Mouse (Mus musculus) heart, embryonic 10.5 days (tissue): ENCODE data around the gene Prrt2. TPM values are rescaled to one million over a fixed set of nuclear protein-coding genes. Genes with fewer than 3 reads are reported as not detected.
A peak's percentile ranks its signal among the peaks of the same experiment; 100 is the strongest.

ENCODE experiments used
- DNase-seq: peaks from one replicate; pipeline ENCODE4 v3.0.0-alpha.2; 2017; ENCODE audit warnings: low spot score
- H3K27ac ChIP-seq: fragments of 300-500 bp; sonication (generic); 2 replicates; pipeline ENCODE4 v1.5.1; 2016; ENCODE audit warnings: mild to moderate bottlenecking
- H3K27me3 ChIP-seq: fragments of 300-500 bp; sonication (generic); 2 replicates; pipeline ENCODE4 v1.6.1; 2016; ENCODE audit warnings: mild to moderate bottlenecking; ENCODE audit not compliant: poor library complexity, insufficient read depth, severe bottlenecking
- H3K36me3 ChIP-seq: fragments of 300-500 bp; sonication (generic); 2 replicates; pipeline ENCODE4 v1.6.1; 2016; ENCODE audit warnings: mild to moderate bottlenecking, moderate library complexity
- H3K4me1 ChIP-seq: fragments of 300-500 bp; sonication (generic); 2 replicates; pipeline ENCODE4 v1.6.1; 2016; ENCODE audit warnings: mild to moderate bottlenecking
- H3K4me3 ChIP-seq: fragments of 300-500 bp; sonication (generic); 2 replicates; pipeline ENCODE4 v1.5.1; 2016; ENCODE audit warnings: mild to moderate bottlenecking, moderate library complexity
- H3K9me3 ChIP-seq: fragments of 300-500 bp; sonication (generic); 2 replicates; pipeline ENCODE4 v1.6.1; 2016; ENCODE audit warnings: mild to moderate bottlenecking, moderate library complexity
- WGBS: fragments of 180-500 bp; shearing (Covaris S2); methylation state at CpG from one replicate; pipeline ENCODE4 v1.1.7; 2016; 5-methylcytosine and 5-hydroxymethylcytosine counted together
- microRNA-seq: library from miRNA; unstranded; fragments of <30 nt; microRNA quantifications from one replicate; pipeline ENCODE4, GENCODE M21; 2017
- polyA plus RNA-seq: library from polyadenylated mRNA; unstranded; fragments of >200 nt; fragmentation: Nextera tagmentation; extraction: Ambion mirVana; gene quantifications from 2 replicates; pipeline ENCODE4 v1.2.1, GENCODE M21; 2016

The Prrt2 gene
- polyA plus RNA-seq, 1 experiment from 2014 or later = 3.2 TPM

GRCm38 (mm10) chr7:126978841-126979240, 42.2 kb downstream of the Prrt2 start:
- Histone ChIP-seq H3K4me3 (no peak overlapping the region), H3K27ac (no peak overlapping the region), H3K4me1 (peaks cover 16% of the 10 kb centered on the region), H3K36me3 (peaks cover 36% of the 10 kb centered on the region), H3K27me3 (no peaks in the 10 kb centered on the region), H3K9me3 (no peaks in the 10 kb centered on the region)
- no peak for DNase-seq
- 89% methylated on average over 6 of the region's 6 CpGs for WGBS

GRCm38 (mm10) chr7:126976878-126977459, 44.0 kb downstream of the Prrt2 start:
- DNase-seq = no peak
- peaks cover 36% of the 10 kb centered on the region for H3K36me3 ChIP-seq
- peak overlapping the region; percentile 91 for H3K4me3 ChIP-seq
- H3K27ac ChIP-seq = peak overlapping the region; percentile 96
- H3K4me1 ChIP-seq = peaks cover 16% of the 10 kb centered on the region
- WGBS = 25% methylated on average over 14 of the region's 14 CpGs
- H3K9me3 ChIP-seq = no peaks in the 10 kb centered on the region
- H3K27me3 ChIP-seq = no peaks in the 10 kb centered on the region

GRCm38 (mm10) chr7:126975950-126976866, 44.8 kb downstream of the Prrt2 start, which contains the start of gene Cdiptos:
Gene Cdiptos (minus strand): TSS chr7:126976098.
- H3K27ac ChIP-seq = peak within 1 kb of the TSS; percentile 96
- peak; percentile 98 for DNase-seq
- under 1% methylated on average over 55 of the region's 55 CpGs for WGBS
- peak within 1 kb of the TSS; percentile 91 for H3K4me3 ChIP-seq
- H3K4me1 ChIP-seq = peaks cover 16% of the 10 kb centered on the region
- H3K9me3 ChIP-seq = no peaks in the 10 kb centered on the region
- no peaks in the 10 kb centered on the region for H3K27me3 ChIP-seq
- H3K36me3 ChIP-seq = peaks cover 35% of the 10 kb centered on the region

- no peak for DNase-seq
- Histone ChIP-seq H3K27me3 (no peaks in the 10 kb centered on the region), H3K27ac (peak within 1 kb of the TSS; percentile 96), H3K4me1 (peaks cover 16% of the 10 kb centered on the region), H3K9me3 (no peaks in the 10 kb centered on the region), H3K36me3 (peaks cover 30% of the 10 kb centered on the region), H3K4me3 (peak within 1 kb of the TSS; percentile 91)
- 4% methylated on average over 1 of the region's 1 CpGs for WGBS
Measured at GRCm38 (mm10) chr7:126975893-126975949, 45.3 kb downstream of the Prrt2 start, which contains the start of gene Cdipt. Gene Cdipt (plus strand): TSS chr7:126975914.

- peak overlapping the region; percentile 96 for H3K27ac ChIP-seq
Measured at GRCm38 (mm10) chr7:126975493-126975892, 45.5 kb downstream of the Prrt2 start.

More at GRCm38 (mm10) chr7:126975493-126975892, 45.5 kb downstream of the Prrt2 start:
- Histone ChIP-seq H3K36me3 (peaks cover 29% of the 10 kb centered on the region), H3K4me1 (peaks cover 16% of the 10 kb centered on the region), H3K27me3 (no peaks in the 10 kb centered on the region), H3K4me3 (peak overlapping the region; percentile 91), H3K9me3 (no peaks in the 10 kb centered on the region)
- 7% methylated on average over 8 of the region's 8 CpGs for WGBS
- DNase-seq = no peak

Small RNA genes within 50 kb of the gene (microRNA-seq; reads per million reads assigned to microRNA genes)
- not detected for gene Gm44343

Other genes with a start within 250 kb of the Prrt2 start
- 43.4 and 66.0 TPM in 2 replicates for gene Ypel3, start 244.3 kb downstream of the Prrt2 start, polyA plus RNA-seq
- 0.23 and 0.53 TPM in 2 replicates for gene Tbx6, start 239.7 kb downstream of the Prrt2 start, polyA plus RNA-seq
- gene Ppp4c, start 228.7 kb downstream of the Prrt2 start, polyA plus RNA-seq = 233 and 325 TPM in 2 replicates
- 0.06 and 0.38 TPM in 2 replicates for gene Fam57b, start 223.5 kb downstream of the Prrt2 start, polyA plus RNA-seq
- gene 4930451I11Rik, start 189.6 kb downstream of the Prrt2 start, polyA plus RNA-seq = not detected in 2 replicates
- gene Doc2a, start 173.8 kb downstream of the Prrt2 start, polyA plus RNA-seq = 0.28 and 0.64 TPM in 2 replicates
- 31.1 and 35.0 TPM in 2 replicates for gene Hirip3, start 159.2 kb downstream of the Prrt2 start, polyA plus RNA-seq
- gene Ino80e, start 158.8 kb downstream of the Prrt2 start, polyA plus RNA-seq = 79.1 and 92.0 TPM in 2 replicates
- gene Taok2, start 136.5 kb downstream of the Prrt2 start, polyA plus RNA-seq = 33.2 and 39.2 TPM in 2 replicates
- 18.6 and 20.7 TPM in 2 replicates for gene Tmem219, start 98.3 kb downstream of the Prrt2 start, polyA plus RNA-seq
- gene Kctd13, start 92.3 kb downstream of the Prrt2 start, polyA plus RNA-seq = 15.5 and 21.3 TPM in 2 replicates
- gene Asphd1, start 71.6 kb downstream of the Prrt2 start, polyA plus RNA-seq = not detected in 2 replicates
- 0.15 and 0.35 TPM in 2 replicates for gene Sez6l2, start 70.6 kb downstream of the Prrt2 start, polyA plus RNA-seq
- gene Cdipt, start 45.3 kb downstream of the Prrt2 start, polyA plus RNA-seq = 87.4 and 89.3 TPM in 2 replicates
- 1.3 and 1.5 TPM in 2 replicates for gene Cdiptos, start 45.1 kb downstream of the Prrt2 start, polyA plus RNA-seq
- gene Mvp, start 6.6 kb downstream of the Prrt2 start, polyA plus RNA-seq = 8.4 and 9.9 TPM in 2 replicates
- gene Pagr1b, start 4.7 kb downstream of the Prrt2 start, polyA plus RNA-seq = 0.41 TPM in 1 of 2 replicates, not detected in the other
- gene Pagr1a, start 3.9 kb downstream of the Prrt2 start, polyA plus RNA-seq = 64.1 and 99.6 TPM in 2 replicates
- gene Gm42742, start 114 bp downstream of the Prrt2 start, polyA plus RNA-seq = 20.6 and 46.6 TPM in 2 replicates
- gene Maz, start 5.8 kb upstream of the Prrt2 start, polyA plus RNA-seq = 41.5 and 66.9 TPM in 2 replicates
- gene Kif22, start 21.3 kb upstream of the Prrt2 start, polyA plus RNA-seq = 110 and 145 TPM in 2 replicates
- not detected in 2 replicates for gene Zg16, start 66.1 kb upstream of the Prrt2 start, polyA plus RNA-seq
- 0.73 and 1.0 TPM in 2 replicates for gene AI467606, start 70.1 kb upstream of the Prrt2 start, polyA plus RNA-seq
- gene Qprt, start 101.0 kb upstream of the Prrt2 start, polyA plus RNA-seq = 7.2 and 14.5 TPM in 2 replicates
- gene Spn, start 116.6 kb upstream of the Prrt2 start, polyA plus RNA-seq = 0.06 and 0.50 TPM in 2 replicates
- gene Cd2bp2, start 174.8 kb upstream of the Prrt2 start, polyA plus RNA-seq = 49.1 and 61.0 TPM in 2 replicates
- 26.4 and 28.3 TPM in 2 replicates for gene Tbc1d10b, start 187.3 kb upstream of the Prrt2 start, polyA plus RNA-seq
- gene Mylpf, start 187.7 kb upstream of the Prrt2 start, polyA plus RNA-seq = 40.4 and 51.1 TPM in 2 replicates
- gene Zfp553, start 211.8 kb upstream of the Prrt2 start, polyA plus RNA-seq = 30.5 and 42.9 TPM in 2 replicates
- 21.2 and 25.4 TPM in 2 replicates for gene Sept1, start 211.9 kb upstream of the Prrt2 start, polyA plus RNA-seq
- gene Zfp771, start 223.1 kb upstream of the Prrt2 start, polyA plus RNA-seq = 41.3 and 44.6 TPM in 2 replicates
- gene Dctpp1, start 239.5 kb upstream of the Prrt2 start, polyA plus RNA-seq = 222 and 262 TPM in 2 replicates